Mouse (Mus musculus) cerebellum, adult 8-10 months (tissue): Measurements from ENCODE around the gene Gm11444.

ENCODE experiments used
- DNase-seq: peaks from one replicate; pipeline ENCODE4 v3.0.0; 2022

Gm11444 gene

DNA sequence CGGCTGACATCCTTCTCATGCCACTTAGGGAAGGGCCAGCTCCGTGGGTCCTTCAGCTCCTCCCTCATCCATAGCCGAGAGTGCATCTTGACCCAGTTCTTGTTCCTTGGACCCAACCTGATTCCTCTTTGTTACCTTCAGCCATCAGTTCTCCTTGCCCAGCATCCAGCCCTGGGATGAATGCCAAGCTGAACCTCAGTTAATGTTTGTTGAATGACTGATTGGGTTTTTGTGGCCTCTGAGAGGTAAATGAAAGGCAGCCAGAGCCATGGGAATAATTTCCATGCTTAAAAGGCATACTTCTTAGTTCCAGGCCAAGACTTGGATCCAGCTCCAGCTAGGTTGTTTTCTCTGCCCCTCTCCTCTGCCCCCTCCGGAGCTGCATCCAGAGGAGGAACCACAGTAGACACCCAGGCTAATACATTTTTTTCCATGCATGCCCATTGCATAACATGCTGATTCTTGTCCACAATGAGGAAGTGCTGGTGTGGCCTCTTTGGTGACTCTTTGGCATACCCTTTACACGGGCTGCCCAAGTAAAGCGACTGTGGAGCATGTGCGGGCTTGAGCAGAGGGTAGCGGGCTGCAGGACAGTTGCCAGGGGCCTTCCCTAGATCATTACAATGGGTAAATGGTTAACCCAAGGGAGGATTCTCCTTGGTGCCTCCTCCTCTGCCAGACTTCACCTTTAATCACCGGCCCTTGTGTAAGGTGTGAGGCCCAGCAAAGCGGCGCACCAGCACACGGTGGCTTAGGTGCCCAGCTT, 37.7 kb downstream of the Gm11444 start:
- DNase-seq: no peak

DNA sequence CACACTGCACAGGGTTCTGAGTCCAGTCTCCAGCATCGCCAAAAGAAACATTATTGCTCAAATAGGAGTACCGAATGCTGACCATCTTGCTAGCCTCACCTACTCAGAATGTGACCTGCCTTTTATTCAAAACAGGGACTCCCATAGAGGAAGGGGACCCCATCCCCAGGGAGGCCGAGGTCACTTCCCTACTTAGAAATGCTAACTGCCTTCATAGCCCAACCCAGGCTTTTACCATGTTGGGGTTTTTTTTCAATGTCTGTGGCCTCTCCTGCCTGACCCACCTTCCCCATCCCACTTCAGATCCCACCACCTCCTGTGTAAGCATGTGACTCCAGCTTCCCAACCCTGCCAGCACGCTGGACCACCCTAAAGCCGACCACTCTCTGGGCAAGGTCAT, 38.5 kb downstream of the Gm11444 start:
- DNase-seq: no peak

DNA sequence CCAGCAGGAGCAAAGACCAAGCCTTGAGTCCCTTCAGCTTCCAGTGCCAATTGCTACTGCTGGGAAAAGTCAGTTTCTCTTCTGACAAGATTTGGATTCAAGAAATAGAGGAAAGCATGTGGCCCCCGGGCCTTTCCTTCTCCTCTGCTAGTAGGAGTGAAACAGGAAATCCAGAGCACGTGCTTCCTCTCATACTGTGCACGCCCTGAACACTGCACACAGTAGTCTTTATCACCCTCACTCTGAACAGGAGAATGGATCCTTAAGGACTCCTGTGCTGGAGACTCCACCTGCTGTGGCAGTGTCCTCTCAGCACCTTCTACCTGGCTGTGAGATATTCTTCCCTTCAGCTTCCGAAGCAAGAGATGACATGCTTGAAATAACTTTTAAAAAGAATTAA, 38.9 kb downstream of the Gm11444 start:
- DNase-seq: no peak

DNA sequence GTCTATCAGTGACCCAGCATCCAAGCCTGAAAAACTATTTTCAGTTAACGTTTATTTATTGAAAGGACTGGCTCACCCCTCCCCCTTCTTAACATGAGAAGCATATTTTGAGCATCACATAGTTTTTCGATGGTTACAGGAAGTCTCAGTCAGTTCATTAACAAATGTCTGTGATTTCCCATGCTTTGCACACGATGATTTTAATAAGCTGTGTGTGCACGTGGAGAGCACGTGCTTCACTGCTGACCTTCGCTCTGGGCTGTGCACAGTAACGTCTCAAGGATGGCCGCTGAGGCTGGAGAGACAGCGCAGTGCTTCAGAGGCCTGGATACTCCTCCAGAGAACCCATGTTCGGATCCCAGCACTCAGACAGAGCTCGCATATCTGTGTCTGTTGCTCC, 42.8 kb downstream of the Gm11444 start:
- DNase-seq: no peak

DNA sequence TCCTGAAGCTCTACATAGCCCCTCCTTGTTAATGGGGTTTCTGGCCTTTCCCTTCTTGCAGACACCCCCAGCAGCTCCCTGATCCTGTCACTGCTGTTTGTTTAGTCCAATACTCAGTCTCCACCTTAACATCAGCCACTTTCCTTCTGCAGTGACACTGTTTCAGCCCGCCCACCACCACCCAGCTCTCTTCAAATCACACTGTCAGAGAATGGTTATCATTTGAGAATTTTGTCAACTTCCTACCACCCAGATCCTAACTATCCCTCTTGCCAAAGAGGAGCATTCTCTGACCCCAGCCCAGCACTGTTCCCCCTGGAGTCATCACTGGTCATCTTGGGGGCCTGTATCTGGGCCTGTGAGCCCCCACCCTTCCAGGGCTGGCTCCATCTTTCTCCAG, 44.4 kb downstream of the Gm11444 start:
- no peak for DNase-seq

DNA sequence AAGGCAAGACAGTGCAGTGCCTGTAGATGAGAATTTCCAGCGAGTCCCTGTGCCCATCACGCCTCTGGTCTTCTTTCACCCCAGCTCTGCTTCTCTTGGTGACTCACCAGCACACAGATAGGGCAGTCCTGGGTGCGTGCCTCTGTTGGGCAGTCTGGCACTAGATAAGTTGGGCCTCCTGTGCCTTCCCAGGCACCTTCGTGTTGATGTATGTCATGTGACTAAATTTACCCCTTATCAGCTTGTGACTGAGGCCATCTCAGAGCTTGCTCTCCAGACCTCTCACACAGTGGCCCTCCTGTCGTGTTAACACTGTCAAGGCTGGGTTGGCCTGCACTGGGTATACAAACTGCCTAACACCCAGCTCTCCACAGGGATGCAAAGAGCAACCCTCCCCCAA, 46.1 kb downstream of the Gm11444 start:
- DNase-seq: no peak

DNA sequence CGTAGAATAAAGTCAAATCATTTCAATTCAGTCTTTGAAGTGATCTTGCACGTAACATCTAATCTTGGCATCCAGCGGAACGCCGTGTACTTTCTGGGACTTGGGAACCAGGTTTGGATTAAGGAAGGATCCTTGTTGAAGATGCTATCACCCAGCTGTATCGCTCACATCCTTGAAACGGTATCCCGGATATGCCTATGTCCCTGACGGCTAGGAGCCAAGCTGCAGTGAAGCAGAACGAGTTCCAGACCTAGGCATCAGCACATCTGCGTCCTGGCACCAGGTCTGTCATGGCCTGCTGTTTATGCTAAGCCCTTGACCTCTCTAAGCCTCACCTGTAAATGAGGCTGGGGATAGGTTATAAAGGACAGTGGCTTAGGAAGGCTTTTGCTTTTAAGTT, 49.8 kb downstream of the Gm11444 start:
- no peak for DNase-seq

DNA sequence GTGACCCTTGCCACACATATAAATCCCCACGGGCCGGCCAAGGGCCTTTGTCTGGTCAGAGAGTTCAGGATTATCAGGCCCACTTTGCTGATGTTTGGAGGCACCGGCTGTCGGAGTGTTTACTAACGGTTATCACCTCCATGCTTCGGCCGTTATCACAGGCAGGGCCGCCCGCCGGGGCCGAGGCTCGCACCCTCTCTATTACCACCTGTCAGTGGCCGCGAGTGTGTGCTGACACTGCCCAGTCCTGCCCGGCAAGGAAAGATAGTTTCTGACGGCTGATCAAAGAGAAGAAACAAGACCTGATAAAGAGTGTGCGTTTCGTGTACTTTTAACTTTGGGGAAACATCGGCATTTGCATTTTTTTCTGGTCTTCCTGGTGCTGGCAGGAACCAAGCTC, 50.3 kb downstream of the Gm11444 start:
- DNase-seq: no peak

DNA sequence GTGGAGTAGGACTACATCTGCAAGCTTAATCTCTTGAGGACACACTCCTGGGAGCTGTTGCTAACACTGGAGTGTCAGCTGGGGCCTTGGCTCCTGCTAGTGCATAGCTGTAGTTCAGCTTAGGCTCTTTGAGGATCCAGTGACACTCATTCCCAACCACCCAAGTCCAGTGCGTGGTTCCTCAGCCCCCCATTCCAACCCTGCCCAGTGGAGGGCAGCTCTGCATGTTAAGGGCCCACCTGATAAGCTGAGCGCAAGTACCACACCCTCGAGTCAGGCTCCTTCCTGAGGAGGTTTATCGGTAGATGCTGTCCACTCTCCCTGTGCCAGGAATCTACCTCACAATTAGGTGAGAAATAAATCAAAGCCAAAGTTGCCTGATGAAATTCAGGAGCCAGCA, 50.7 kb downstream of the Gm11444 start:
- no peak for DNase-seq
